Mouse (Mus musculus): ENCODE measurements around the gene Tmem131.

GRCm38 (mm10) chr1:36949591-36950184 lies 6.2 kb upstream of the Tmem131 start:
- TF ChIP-seq CTCF (IDR thresholded peaks at IDR 0.05; ENCODE audit: borderline replicate concordance, insufficient read depth, low read length) (no peak), POLR2A (IDR thresholded peaks at IDR 0.05; ENCODE audit: low read depth, low read length) (no peak)
